Mouse (Mus musculus) thymus, postnatal 25 days (tissue): Measurements from ENCODE around the gene Ccdc85b.

Experiments
- DNase-seq: peaks from one replicate; pipeline ENCODE4 v3.0.0; 2022

Gene Ccdc85b

DNA sequence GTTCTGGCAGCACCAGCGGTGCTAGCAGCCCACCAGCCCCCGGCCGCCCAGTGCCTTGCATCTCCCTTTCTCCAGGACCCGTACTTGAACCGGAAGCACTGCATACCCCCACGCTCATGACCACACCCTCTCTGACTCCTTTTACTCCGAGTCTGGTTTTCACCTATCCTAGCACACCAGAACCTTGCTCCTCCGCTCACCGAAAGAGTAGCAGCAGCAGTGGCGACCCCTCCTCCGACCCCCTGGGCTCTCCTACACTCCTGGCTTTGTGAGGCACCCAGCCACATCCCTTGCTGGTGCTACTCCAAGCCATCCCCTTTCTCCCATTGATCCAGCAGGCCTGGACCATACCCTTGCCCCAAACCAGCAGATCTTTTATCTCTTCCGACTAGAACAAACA lies 2.7 kb downstream of the Ccdc85b start:
- DNase-seq: no peak

GRCm38 (mm10) chr19:5451766-5452165 lies 5.9 kb downstream of the Ccdc85b start:
- no peak for DNase-seq

DNA sequence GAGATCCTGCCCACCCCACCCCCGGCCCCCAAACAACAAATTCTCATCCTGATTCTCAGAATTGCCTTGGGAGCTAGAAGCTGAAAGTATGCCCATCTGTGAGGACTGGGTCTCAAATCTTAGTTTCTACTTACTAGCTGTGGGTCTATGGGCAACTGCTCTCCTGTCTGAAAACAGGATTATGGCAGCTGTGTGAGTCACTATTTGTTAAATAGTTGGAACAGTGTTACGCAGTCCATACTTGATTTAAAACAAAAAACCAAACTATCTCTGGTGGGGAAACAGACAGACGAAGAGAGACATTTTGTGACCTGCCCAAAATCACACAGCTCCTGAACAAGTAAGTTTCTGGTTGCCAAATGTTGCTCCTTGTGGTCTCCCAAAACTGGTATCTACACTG lies 8.0 kb downstream of the Ccdc85b start:
- DNase-seq: no peak

DNA sequence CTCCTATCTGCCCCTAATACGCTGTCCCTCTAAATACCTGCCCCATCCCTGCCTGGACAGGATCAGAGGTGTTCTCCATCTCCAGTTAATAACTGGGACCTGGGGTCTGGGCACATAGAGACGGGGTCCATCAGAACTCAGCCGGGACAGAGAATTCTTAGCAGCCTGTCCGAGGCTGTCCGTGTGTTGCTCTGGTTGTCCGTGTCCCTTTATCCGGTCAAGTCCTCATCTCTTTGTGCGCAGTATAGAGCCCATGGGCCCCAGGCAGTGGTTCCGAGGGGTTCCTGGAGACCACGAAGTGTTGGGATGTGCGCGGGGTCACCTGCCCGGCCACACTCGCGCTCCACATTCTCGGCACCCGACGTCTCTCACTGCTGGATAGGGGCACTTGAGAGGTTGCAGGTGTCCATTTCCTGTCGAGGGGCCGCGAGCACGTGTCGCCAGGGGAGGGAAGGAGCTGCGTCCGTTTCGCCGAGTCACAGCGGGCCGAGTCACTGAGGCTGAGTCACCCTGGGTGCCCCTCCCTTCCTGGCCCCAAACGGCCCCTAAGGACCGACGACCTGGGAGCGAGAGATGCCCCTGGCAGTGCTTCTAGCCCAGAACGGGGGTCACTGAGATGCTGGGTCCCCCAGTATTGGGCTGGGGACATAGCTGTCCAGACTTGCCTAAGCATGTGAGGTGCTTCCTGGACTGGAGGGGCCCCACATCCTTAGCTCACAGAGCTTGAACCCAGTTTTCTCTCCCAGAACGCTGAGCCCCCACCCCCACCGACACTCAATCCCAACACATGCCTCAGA lies 9.1 kb downstream of the Ccdc85b start:
- no peak for DNase-seq

- DNase-seq: peak; percentile 84
Measured at GRCm38 (mm10) chr19:5447515-5448353, 10.0 kb downstream of the Ccdc85b start, which contains the start of gene Fosl1. TSS of gene Fosl1 (plus strand) at chr19:5447547.

GRCm38 (mm10) chr19:5445747-5446146 lies 11.9 kb downstream of the Ccdc85b start:
- DNase-seq: no peak

- no peak for DNase-seq
Measured at GRCm38 (mm10) chr19:5444954-5445353, 12.7 kb downstream of the Ccdc85b start.

DNA sequence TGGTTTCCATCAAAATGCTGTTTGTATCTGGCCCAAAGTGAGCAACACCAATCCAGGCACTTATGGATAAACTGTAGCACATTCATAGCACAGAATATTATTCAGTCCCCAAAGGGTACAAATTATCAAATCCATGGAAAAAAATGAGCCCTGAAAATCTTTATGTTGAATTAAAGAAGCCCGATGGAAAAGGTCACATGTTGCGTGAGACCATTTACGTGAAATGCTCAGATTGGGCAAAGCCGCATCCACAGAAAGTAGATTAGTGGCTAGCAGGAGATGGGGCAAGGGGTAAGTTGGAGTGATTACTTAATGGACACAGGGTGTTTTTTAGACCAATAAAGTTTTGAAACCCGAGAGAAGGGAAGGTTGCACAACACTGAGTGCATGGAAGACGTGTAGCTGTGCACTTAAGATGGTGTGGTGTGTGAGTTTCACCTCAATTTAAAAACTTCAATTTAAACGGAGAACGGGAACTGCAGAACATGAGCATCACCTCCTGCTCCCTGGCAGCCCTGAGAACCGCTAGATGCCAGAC lies 13.3 kb downstream of the Ccdc85b start:
- DNase-seq: no peak

DNA sequence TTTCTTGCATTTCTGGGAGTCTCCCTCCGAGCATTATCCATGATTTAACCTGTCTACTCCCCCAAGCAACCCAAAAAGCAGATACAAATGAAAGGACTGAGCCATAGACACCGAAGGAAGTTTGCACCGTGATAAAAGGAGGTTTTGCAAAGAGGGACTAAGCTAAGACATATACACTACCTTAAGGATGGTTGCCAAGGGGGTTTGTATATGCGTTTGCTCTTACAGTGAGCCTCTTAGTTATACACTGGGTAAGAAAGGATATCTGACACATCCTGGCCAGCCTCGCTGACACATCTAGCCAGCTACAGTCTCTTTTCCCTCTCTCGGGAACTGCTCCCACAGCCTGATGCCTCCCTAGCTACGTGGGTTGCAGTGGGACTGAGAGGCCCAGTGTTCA lies 23.7 kb downstream of the Ccdc85b start:
- no peak for DNase-seq

- peak; percentile 80 for DNase-seq
Measured at GRCm38 (mm10) chr19:5432992-5433852, 24.5 kb downstream of the Ccdc85b start.

GRCm38 (mm10) chr19:5431911-5432464 lies 25.7 kb downstream of the Ccdc85b start:
- DNase-seq: no peak

GRCm38 (mm10) chr19:5430408-5430807 lies 27.3 kb downstream of the Ccdc85b start:
- DNase-seq: peak; percentile 39

DNA sequence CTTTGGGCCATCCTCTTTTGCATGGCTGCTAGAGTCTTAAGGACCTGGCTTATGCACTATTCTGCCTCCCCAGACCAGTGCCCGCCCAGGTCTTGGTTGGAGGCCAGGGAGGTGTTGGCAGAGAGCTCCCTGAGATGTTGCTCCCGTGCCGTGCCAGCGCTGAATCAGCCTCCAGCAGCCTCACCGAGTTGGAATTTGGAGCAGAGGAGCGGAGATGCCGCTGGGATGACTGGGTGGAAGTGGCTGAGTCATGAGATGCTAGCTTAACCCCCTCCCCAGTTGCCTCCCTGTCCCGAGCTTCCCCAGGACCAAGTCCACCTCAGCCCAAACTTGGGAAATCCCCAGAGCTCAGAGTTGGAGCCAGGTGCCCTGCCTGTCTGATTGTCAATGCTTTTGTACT lies 27.9 kb downstream of the Ccdc85b start:
- DNase-seq: no peak

GRCm38 (mm10) chr19:5429219-5429618 lies 28.5 kb downstream of the Ccdc85b start:
- no peak for DNase-seq

DNA sequence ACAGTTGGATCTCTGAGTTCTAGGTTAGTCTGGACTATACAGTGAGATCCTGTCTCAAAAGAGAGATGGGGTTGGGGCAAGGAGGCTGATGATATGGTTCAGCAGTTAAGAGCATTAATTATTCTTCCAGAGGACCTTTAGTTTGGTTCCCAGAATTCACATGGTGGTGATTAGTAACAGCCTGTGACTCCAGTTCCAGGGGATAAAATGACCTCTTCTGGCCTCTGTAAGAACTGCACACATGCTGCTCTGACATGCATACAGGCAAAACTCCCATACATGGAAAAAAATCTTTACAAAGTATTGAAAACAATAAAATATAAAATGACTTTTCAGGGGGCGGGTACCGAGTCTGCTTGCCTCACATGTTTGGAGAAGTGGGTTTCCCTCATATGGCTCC lies 29.6 kb downstream of the Ccdc85b start:
- DNase-seq: peak; percentile 43

GRCm38 (mm10) chr19:5426640-5427290 lies 30.9 kb downstream of the Ccdc85b start:
- DNase-seq: no peak

DNA sequence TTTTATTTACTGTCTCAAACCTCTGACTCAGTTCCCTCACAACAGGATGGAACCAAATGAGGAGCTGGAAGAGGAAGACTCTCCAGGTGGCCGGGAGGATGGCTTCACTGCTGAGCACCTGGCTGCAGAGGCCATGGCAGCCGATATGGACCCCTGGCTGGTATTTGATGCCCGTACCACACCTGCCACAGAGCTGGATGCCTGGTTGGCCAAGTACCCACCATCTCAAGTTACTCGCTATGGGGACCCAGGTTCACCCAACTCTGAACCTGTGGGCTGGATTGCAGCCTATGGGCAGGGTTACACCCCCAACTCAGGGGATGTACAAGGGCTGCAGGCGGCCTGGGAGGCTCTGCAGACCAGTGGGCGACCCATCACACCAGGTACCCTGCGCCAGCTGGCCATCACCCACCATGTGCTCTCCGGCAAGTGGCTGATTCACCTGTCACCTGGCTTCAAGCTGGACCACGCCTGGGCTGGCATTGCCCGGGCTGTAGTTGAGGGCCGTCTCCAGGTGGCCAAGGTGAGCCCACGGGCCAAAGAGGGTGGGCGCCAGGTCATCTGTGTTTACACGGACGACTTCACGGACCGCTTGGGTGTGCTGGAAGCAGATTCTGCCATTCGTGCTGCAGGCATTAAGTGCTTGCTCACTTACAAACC lies 31.7 kb downstream of the Ccdc85b start:
- DNase-seq: peak; percentile 17

DNA sequence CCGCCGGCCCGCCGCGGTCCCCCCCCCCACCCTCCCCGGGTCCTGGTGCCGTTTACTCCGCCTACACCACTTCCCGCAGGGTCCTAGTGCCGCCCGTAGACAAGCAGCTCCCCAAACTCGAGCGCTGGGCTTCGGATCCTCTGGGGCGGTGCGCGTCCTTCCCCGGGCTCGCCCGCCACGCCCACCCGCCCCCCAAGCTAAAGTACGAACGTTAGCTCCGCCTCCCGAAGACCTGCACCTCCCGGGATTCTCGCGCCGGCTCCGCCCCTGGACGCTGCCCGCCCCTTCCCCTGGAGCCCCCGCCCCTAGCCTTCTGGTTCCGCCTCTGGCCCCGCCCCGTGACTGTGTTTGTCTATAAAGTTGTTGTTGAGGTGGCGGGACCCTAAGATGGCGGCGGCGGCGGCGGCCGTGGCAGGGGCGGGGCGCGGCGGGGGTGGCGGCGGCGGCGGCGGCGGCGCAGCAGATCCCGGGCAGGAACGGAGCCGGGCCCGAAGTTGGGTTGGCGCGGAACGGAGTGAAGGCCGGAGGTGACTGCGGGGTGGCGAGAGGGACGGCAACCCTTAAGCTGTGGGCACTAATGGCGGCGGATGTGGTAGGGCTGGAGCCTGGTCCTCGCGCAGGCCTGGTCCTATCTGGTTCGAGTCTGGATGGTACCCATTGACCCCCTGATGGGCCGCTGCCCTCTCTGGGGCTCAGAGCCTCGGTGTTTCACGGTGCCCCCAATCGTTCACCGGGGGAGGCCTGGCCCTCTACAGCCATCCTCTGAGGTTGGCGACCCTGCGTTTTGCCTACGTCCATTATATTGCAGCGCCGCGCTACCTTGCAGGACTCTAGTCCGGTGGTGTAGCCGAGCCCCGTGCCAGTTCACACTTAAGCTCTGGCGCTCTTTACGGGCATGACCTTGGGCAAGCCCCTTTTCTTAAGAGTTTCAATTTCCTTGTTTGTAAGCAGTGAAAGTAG lies 32.6 kb downstream of the Ccdc85b start, which contains the start of the genes Drap1 and AI837181:
Gene Drap1, minus strand, starts transcription at position 198 of the 960 bp plus-strand sequence.
Gene AI837181, plus strand, starts transcription at position 363 of the 960 bp plus-strand sequence.
- DNase-seq: peak; percentile 96

- peak; percentile 79 for DNase-seq
Measured at GRCm38 (mm10) chr19:5424092-5424781, 33.5 kb downstream of the Ccdc85b start.
